Mouse (Mus musculus) stomach, embryonic 14.5 days (tissue): ENCODE data around the gene Krtcap2. TPM values are rescaled to one million over a fixed set of nuclear protein-coding genes. Genes with fewer than 3 reads are reported as not detected.

Experiments used
- ATAC-seq: fragments of 200-750 bp; cut with Nextera tagmentation; 2 replicates; pipeline ENCODE4 v1.8.0; 2017; ENCODE audit warnings: low read depth, moderate TSS enrichment; ENCODE audit not compliant: insufficient number of reproducible peaks, insufficient read depth, low FRiP score
- H3K27ac ChIP-seq: fragments of 300-500 bp; sonication (generic); 2 replicates; pipeline ENCODE4 v1.5.1; 2014; ENCODE audit warnings: mild to moderate bottlenecking, low read length, moderate library complexity, mixed read lengths
- H3K27me3 ChIP-seq: fragments of 300-500 bp; sonication (generic); 2 replicates; pipeline ENCODE4 v1.6.1; 2014; ENCODE audit warnings: low read length, control low read depth, mixed read lengths; ENCODE audit not compliant: control insufficient read depth, insufficient read depth
- H3K36me3 ChIP-seq: fragments of 300-500 bp; sonication (generic); 2 replicates; pipeline ENCODE4 v1.6.1; 2014; ENCODE audit warnings: mild to moderate bottlenecking, control low read depth, low read length, moderate library complexity, mixed read lengths; ENCODE audit not compliant: control insufficient read depth, insufficient read depth
- H3K4me1 ChIP-seq: fragments of 300-500 bp; sonication (generic); 2 replicates; pipeline ENCODE4 v1.6.1; 2014; ENCODE audit warnings: low read length, control low read depth, mixed read lengths; ENCODE audit not compliant: control insufficient read depth, insufficient read depth
- H3K4me2 ChIP-seq: fragments of 300-500 bp; sonication (generic); replicated peaks from 2 replicates; pipeline ENCODE4 v1.6.1; 2014; ENCODE audit warnings: low read depth, low read length, control low read depth
- H3K4me3 ChIP-seq: fragments of 300-500 bp; sonication (generic); 2 replicates; pipeline ENCODE4 v1.5.1; 2014; ENCODE audit warnings: low read depth, low read length, control low read depth
- H3K9ac ChIP-seq: fragments of 300-500 bp; sonication (generic); replicated peaks from 2 replicates; pipeline ENCODE4 v1.6.1; 2014; ENCODE audit warnings: low read depth, mild to moderate bottlenecking, control low read depth, low read length, moderate library complexity, mixed read lengths
- H3K9me3 ChIP-seq: fragments of 300-500 bp; sonication (generic); 2 replicates; pipeline ENCODE4 v1.6.1; 2016; ENCODE audit warnings: low read depth, low read length, control low read depth; ENCODE audit not compliant: control insufficient read depth
- WGBS: fragments of 180-500 bp; shearing (Covaris S2); extraction: QIAGEN DNeasy Blood & Tissue Kit; methylation state at CpG from one replicate; pipeline ENCODE4 v1.1.7; 2014; 5-methylcytosine and 5-hydroxymethylcytosine counted together
- polyA plus RNA-seq: library from polyadenylated mRNA; unstranded; fragments of >200 nt; fragmentation: Nextera tagmentation; extraction: Ambion mirVana; gene quantifications from 2 replicates; pipeline ENCODE4 v1.2.1, GENCODE M21; 2014

The Krtcap2 gene
- polyA plus RNA-seq, 1 experiment from 2014 or later: 314 TPM

- no peak overlapping the region for H3K4me2 ChIP-seq
- H3K9ac ChIP-seq: no peak overlapping the region
- WGBS: 86% methylated on average over 13 of the region's 13 CpGs
- H3K4me3 ChIP-seq: no peak overlapping the region
- peaks cover 34% of the 10 kb centered on the region for H3K36me3 ChIP-seq
- ATAC-seq: no peak
- peaks cover 5% of the 10 kb centered on the region for H3K4me1 ChIP-seq
- no peaks in the 10 kb centered on the region for H3K9me3 ChIP-seq
- no peak overlapping the region for H3K27ac ChIP-seq
- H3K27me3 ChIP-seq: no peaks in the 10 kb centered on the region
These were observed 37.6 kb upstream of the Krtcap2 start for GRCm38 (mm10) chr3:89208075-89208657.

DNA sequence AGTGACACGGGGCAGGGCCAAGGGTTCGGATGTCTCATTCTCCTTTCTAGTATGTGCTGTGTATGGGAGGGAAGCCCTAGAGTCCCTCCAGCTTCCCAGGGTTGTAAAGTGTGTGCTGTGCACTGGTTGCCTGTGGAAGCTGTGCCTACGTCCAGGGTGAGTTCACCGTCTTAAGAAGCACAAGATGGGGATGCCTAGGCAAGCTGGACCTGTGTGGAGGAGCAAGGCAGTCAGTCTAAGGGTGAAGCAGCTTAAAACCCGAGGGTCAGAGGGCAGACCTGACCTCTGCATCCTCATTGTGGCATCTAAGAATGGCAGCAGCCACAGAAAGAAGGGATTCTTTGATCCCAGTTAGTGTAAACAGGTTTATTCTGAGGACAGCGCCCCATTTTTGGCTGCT, 37.0 kb upstream of the Krtcap2 start:
- H3K27me3 ChIP-seq: no peaks in the 10 kb centered on the region
- no peak overlapping the region for H3K4me2 ChIP-seq
- ATAC-seq: no peak
- H3K4me1 ChIP-seq: peaks cover 5% of the 10 kb centered on the region
- no peak overlapping the region for H3K9ac ChIP-seq
- H3K9me3 ChIP-seq: no peaks in the 10 kb centered on the region
- H3K36me3 ChIP-seq: peaks cover 34% of the 10 kb centered on the region
- no peak overlapping the region for H3K27ac ChIP-seq
- H3K4me3 ChIP-seq: no peak overlapping the region
- 88% methylated on average over 6 of the region's 6 CpGs for WGBS

- no peak overlapping the region for H3K4me2 ChIP-seq
- H3K9me3 ChIP-seq: no peaks in the 10 kb centered on the region
- ATAC-seq: no peak
- 90% methylated on average over 7 of the region's 7 CpGs for WGBS
- H3K4me1 ChIP-seq: peaks cover 6% of the 10 kb centered on the region
- H3K27me3 ChIP-seq: no peaks in the 10 kb centered on the region
- peaks cover 31% of the 10 kb centered on the region for H3K36me3 ChIP-seq
- H3K27ac ChIP-seq: no peak overlapping the region
- no peak overlapping the region for H3K4me3 ChIP-seq
- H3K9ac ChIP-seq: no peak overlapping the region
These were observed 36.0 kb upstream of the Krtcap2 start for GRCm38 (mm10) chr3:89209731-89210130.

DNA sequence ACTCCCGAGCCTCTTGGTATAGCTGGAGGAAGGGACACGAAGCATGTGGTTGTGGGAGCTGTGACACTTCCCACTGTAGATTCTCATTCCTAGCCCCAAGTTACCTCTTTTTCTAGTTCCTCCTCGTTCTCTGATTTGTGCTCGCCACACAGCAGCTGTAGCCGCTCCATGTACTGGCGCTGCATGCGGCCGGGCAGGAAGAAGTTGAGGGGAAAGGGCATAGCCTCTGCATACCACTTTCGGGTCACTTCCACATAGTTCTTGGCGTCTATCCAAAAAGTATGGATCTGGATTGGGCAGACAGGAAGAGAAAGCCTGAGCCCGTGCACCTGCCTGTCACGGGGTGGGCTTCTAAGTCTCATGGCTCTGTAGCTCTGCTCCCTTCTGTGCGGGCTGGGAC, 35.6 kb upstream of the Krtcap2 start:
- 69% methylated on average over 13 of the region's 13 CpGs for whole genome bisulfite sequencing
- Histone ChIP-seq H3K4me1 (peaks cover 8% of the 10 kb centered on the region), H3K36me3 (peaks cover 31% of the 10 kb centered on the region), H3K4me3 (no peak overlapping the region), H3K4me2 (no peak overlapping the region), H3K9ac (no peak overlapping the region), H3K9me3 (no peaks in the 10 kb centered on the region), H3K27me3 (no peaks in the 10 kb centered on the region), H3K27ac (no peak overlapping the region)
- no peak for ATAC-seq

GRCm38 (mm10) chr3:89210731-89211130, 35.0 kb upstream of the Krtcap2 start:
- no peaks in the 10 kb centered on the region for H3K27me3 ChIP-seq
- ATAC-seq: no peak
- H3K9ac ChIP-seq: no peak overlapping the region
- peaks cover 14% of the 10 kb centered on the region for H3K4me1 ChIP-seq
- H3K27ac ChIP-seq: no peak overlapping the region
- H3K4me3 ChIP-seq: no peak overlapping the region
- H3K9me3 ChIP-seq: no peaks in the 10 kb centered on the region
- peaks cover 31% of the 10 kb centered on the region for H3K36me3 ChIP-seq
- 76% methylated on average over 7 of the region's 7 CpGs for WGBS
- no peak overlapping the region for H3K4me2 ChIP-seq

- H3K9me3 ChIP-seq: no peaks in the 10 kb centered on the region
- peak overlapping the region; percentile 53 for H3K4me3 ChIP-seq
- H3K27ac ChIP-seq: peak overlapping the region; percentile 98
- peaks cover 15% of the 10 kb centered on the region for H3K4me1 ChIP-seq
- peak overlapping the region; percentile 71 for H3K9ac ChIP-seq
- no peaks in the 10 kb centered on the region for H3K27me3 ChIP-seq
- ATAC-seq: peak; percentile 92
- peaks cover 15% of the 10 kb centered on the region for H3K36me3 ChIP-seq
- H3K4me2 ChIP-seq: peak overlapping the region; percentile 70
- WGBS: under 1% methylated on average over 69 of the region's 69 CpGs
These were observed 31.8 kb upstream of the Krtcap2 start for GRCm38 (mm10) chr3:89213803-89214530.

DNA sequence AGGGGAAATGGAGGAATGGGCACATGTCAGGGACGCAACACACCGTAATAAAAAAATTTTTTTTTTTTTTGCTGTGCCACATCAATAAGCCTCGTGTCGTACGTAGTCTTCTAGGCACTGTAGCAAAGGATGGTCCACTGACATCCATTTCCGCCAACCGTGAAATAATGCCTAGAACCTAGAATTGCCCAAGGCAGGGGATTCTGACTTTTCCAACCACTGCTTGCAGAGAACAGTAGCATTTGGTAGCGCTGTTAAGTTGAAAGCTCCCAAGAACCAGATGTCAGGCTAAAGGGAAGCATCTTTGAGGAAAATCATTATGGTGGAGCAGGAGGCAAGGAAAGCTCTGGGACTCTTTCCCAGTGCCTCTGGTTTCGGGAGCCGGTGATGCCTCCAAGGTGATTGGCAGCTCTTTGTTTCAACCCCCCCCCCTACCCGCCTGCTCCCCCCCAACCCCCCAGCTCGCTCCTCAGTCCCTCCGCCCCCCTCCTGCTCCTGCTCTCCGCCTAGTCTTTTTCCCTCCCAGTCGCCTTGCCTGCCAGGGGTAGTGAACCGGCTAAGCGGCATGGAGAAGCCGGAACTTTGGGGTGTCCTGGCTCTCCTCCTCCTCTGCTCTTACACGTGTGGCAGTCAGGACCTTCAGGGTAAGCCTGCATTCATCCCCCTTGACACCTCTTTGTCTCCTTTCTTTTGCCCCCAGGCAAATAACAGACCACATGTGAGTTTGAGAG, 30.9 kb upstream of the Krtcap2 start, which contains the start of gene Thbs3:
TSS of gene Thbs3 (plus strand) at position 500 of the 731 bp plus-strand sequence.
- Histone ChIP-seq H3K4me2 (peak within 1 kb of the TSS; percentile 70), H3K9me3 (no peaks in the 10 kb centered on the region), H3K36me3 (peaks cover 7% of the 10 kb centered on the region), H3K27ac (peak within 1 kb of the TSS; percentile 98), H3K9ac (peak within 1 kb of the TSS; percentile 71), H3K4me1 (peaks cover 15% of the 10 kb centered on the region), H3K4me3 (peak within 1 kb of the TSS; percentile 53), H3K27me3 (no peaks in the 10 kb centered on the region)
- 2% methylated on average over 19 of the region's 19 CpGs for WGBS
- no peak for ATAC-seq

DNA sequence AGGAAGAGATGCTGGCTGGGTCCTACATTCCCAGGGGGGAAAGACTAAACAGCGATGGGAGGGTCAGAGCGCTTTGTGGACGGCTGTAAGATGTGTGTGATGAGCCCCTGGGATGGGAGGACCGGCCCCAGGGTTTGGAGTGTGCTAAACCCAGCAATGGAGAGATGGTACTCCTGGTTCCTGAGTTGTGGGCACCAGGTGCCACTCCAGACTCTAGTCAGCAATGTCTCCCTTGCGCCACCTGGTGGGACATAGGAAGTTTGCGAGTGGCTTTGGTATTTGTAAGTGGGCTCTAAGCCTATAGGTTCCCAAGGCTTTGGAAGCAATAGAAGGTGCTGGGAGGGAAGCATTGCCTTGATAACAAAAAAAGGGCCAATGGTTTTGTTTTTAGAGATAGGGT, 29.9 kb upstream of the Krtcap2 start:
- no peaks in the 10 kb centered on the region for H3K9me3 ChIP-seq
- WGBS: 0% methylated on average over 6 of the region's 6 CpGs
- peaks cover 15% of the 10 kb centered on the region for H3K4me1 ChIP-seq
- no peaks in the 10 kb centered on the region for H3K27me3 ChIP-seq
- ATAC-seq: peak; percentile 24; the same call in 1 of the 2 replicates
- H3K9ac ChIP-seq: no peak overlapping the region; the same call in 1 of the 2 replicates
- no peaks in the 10 kb centered on the region for H3K36me3 ChIP-seq
- peak overlapping the region; percentile 70 for H3K4me2 ChIP-seq
- peak overlapping the region; percentile 53 for H3K4me3 ChIP-seq
- H3K27ac ChIP-seq: no peak overlapping the region; the same call in 1 of the 2 replicates
